In genomic region chr15:77150424-77150841, GRCm38 (mm10) we compare ENCODE assay signal across 8 mouse cellular contexts.
DNase-seq lines count a peak whose midpoint lies in the region; ATAC-seq lines count a peak whose summit lies in the region.

No protein-coding gene starts in this region.

- peak overlapping the region; percentile 91 for H3K27ac ChIP-seq in heart, embryonic 11.5 days (ENCODE audit: low read depth, low read length)
- H3K27ac ChIP-seq in liver, embryonic 11.5 days (ENCODE audit: low read depth, low read length), result peak overlapping the region; percentile 67
- H3K27ac ChIP-seq in neural tube, embryonic 14.5 days (ENCODE audit: low read depth, low read length), result peak overlapping the region; percentile 88

- no peaks in the 10 kb centered on the region for H3K36me3 ChIP-seq in heart, embryonic 11.5 days (ENCODE audit: control insufficient read depth, insufficient read depth, low read length)
- H3K36me3 ChIP-seq in liver, embryonic 11.5 days (ENCODE audit: control insufficient read depth, insufficient read depth, low read length), result no peaks in the 10 kb centered on the region
- H3K36me3 ChIP-seq in neural tube, embryonic 14.5 days (ENCODE audit: control insufficient read depth, insufficient read depth, low read length), result no peaks in the 10 kb centered on the region; the same call in 1 of the 2 replicates

- H3K4me1 ChIP-seq in heart, embryonic 11.5 days (ENCODE audit: control insufficient read depth, insufficient read depth, low read length), result peaks cover 44% of the 10 kb centered on the region
- H3K4me1 ChIP-seq in liver, embryonic 11.5 days (replicated peaks; ENCODE audit: control insufficient read depth, insufficient read depth, low read length), result peaks cover 22% of the 10 kb centered on the region
- peaks cover 40% of the 10 kb centered on the region for H3K4me1 ChIP-seq in neural tube, embryonic 14.5 days (ENCODE audit: control insufficient read depth, insufficient read depth, low read length)

- H3K4me2 ChIP-seq in heart, embryonic 11.5 days, result peak overlapping the region; percentile 72
- peak overlapping the region; percentile 69 for H3K4me2 ChIP-seq in liver, embryonic 11.5 days
- H3K4me2 ChIP-seq in neural tube, embryonic 14.5 days (ENCODE audit: low read depth, low read length), result peak overlapping the region; percentile 97

- peak; percentile 20 to 30 for DNase-seq in urinary bladder, postnatal 36 days (ENCODE audit: low spot score in 2 of 2)
- DNase-seq in urinary bladder, postnatal 10 days (ENCODE audit: low spot score), result no peak
- peak; percentile 59 for DNase-seq in embryo, embryonic 10.5 days (ENCODE audit: low spot score)
- no peak for DNase-seq in liver, embryonic 11.5 days (ENCODE audit: low spot score)
- no peak for DNase-seq in layer of hippocampus, postnatal 25 days (ENCODE audit: extremely low spot score in 1 of 2, low spot score in 1 of 2)
- no peak for DNase-seq in thymus, postnatal 25 days

- no peaks in the 10 kb centered on the region for H3K27me3 ChIP-seq in heart, embryonic 11.5 days (ENCODE audit: control insufficient read depth, insufficient read depth, low read length)
- H3K27me3 ChIP-seq in liver, embryonic 11.5 days (replicated peaks; ENCODE audit: control insufficient read depth, insufficient read depth, low read length), result no peaks in the 10 kb centered on the region; the same call in 1 of the 2 replicates
- no peaks in the 10 kb centered on the region for H3K27me3 ChIP-seq in neural tube, embryonic 14.5 days (ENCODE audit: control insufficient read depth, insufficient read depth, low read length)

- 12% methylated on average over 3 of the region's 3 CpGs for WGBS in heart, embryonic 11.5 days (ENCODE audit: insufficient replicate concordance)
- 42% methylated on average over 3 of the region's 3 CpGs for WGBS in liver, embryonic 11.5 days
- 7% methylated on average over 3 of the region's 3 CpGs for WGBS in neural tube, embryonic 14.5 days

- H3K9ac ChIP-seq in heart, embryonic 11.5 days (ENCODE audit: low read depth, low read length), result peak overlapping the region; percentile 72
- 0 out of 2 replicates have a peak overlapping the region, but pooled peaks have one; percentile 2 for H3K9ac ChIP-seq in liver, embryonic 11.5 days (ENCODE audit: low read depth, low read length)
- H3K9ac ChIP-seq in neural tube, embryonic 14.5 days (replicated peaks; ENCODE audit: low read depth, low read length), result peak overlapping the region; percentile 71

- no peak for ATAC-seq in heart, embryonic 11.5 days (replicated peaks; ENCODE audit: insufficient number of reproducible peaks, low FRiP score, low TSS enrichment)
- ATAC-seq in liver, embryonic 11.5 days (replicated peaks; ENCODE audit: low FRiP score), result no peak
- no peak for ATAC-seq in neural tube, embryonic 14.5 days (ENCODE audit: low read depth)

- H3K9me3 ChIP-seq in heart, embryonic 11.5 days (replicated peaks; ENCODE audit: control insufficient read depth, low read length), result no peaks in the 10 kb centered on the region
- no peaks in the 10 kb centered on the region for H3K9me3 ChIP-seq in liver, embryonic 11.5 days (ENCODE audit: control insufficient read depth, low read length)
- H3K9me3 ChIP-seq in neural tube, embryonic 14.5 days (ENCODE audit: control insufficient read depth, low read length), result no peaks in the 10 kb centered on the region

- peak overlapping the region; percentile 63 for H3K4me3 ChIP-seq in heart, embryonic 11.5 days (ENCODE audit: low read depth, low read length)
- peak overlapping the region; percentile 24; the same call in 1 of the 2 replicates for H3K4me3 ChIP-seq in liver, embryonic 11.5 days (ENCODE audit: low read depth, low read length)
- H3K4me3 ChIP-seq in neural tube, embryonic 14.5 days (ENCODE audit: low read depth, low read length), result peak overlapping the region; percentile 55

Comparison
In these comparisons a context has a peak if more than half of its experiments do, and no peak if none do; other contexts are left out.
1. DNase-seq: peak in urinary bladder, postnatal 36 days (2 of 2) and embryo, embryonic 10.5 days (single experiment); none in urinary bladder, postnatal 10 days (single experiment), liver, embryonic 11.5 days (single experiment), layer of hippocampus, postnatal 25 days (0 of 2) and thymus, postnatal 25 days (single experiment).
2. H3K9ac ChIP-seq: peak in every context shown above with its lines; median percentile 72 in heart, embryonic 11.5 days; 71 in neural tube, embryonic 14.5 days; 2 in liver, embryonic 11.5 days.
3. Peak in every context shown above with its lines, with median percentiles within 50 percentile points of each other: H3K27ac ChIP-seq, H3K4me2 ChIP-seq and H3K4me3 ChIP-seq.